Mouse (Mus musculus): ENCODE results near the gene Sit1.

- no peak for TF ChIP-seq POLR2A (IDR thresholded peaks at IDR 0.05; ENCODE audit: borderline replicate concordance, control insufficient read depth, low read depth, low read length)
- TF ChIP-seq CTCF (IDR thresholded peaks at IDR 0.05; ENCODE audit: control insufficient read depth, insufficient read depth, low read length) = no peak
These were observed 22.5 kb upstream of the Sit1 start for GRCm38 (mm10) chr4:43506074-43506473.
